Mouse (Mus musculus) testis, adult 2 months (tissue): ENCODE measurements around the gene 1810009J06Rik.
"Not testable (repeated sequence)": the region's sequence is repeated elsewhere in the genome, so short reads cannot be mapped to it uniquely, and the experiment has no call there.

ENCODE experiments used
- CTCF ChIP-seq: fragments of 200-500 bp; IDR thresholded peaks from 2 replicates; pipeline ENCODE4 v1.5.1; 2012; ENCODE audit warnings: low read depth, mild to moderate bottlenecking, inconsistent platforms, low read length, moderate library complexity; ENCODE audit not compliant: control insufficient read depth, insufficient read depth, insufficient replicate concordance
- POLR2A ChIP-seq: fragments of 200-500 bp; IDR thresholded peaks from 2 replicates; pipeline ENCODE4 v1.6.1; 2012; ENCODE audit warnings: low read depth, mild to moderate bottlenecking, inconsistent platforms, low read length, moderate library complexity; ENCODE audit not compliant: control insufficient read depth

GRCm38 (mm10) chr6:40999379-40999778 lies 34.8 kb downstream of the 1810009J06Rik start, which contains the start of gene Gm2663:
- TF ChIP-seq CTCF, POLR2A: not testable (repeated sequence)
